Mouse (Mus musculus) central nervous system, embryonic 14 days (tissue): ENCODE data around the gene Vmn1r193. TPM values are rescaled to one million over a fixed set of nuclear protein-coding genes. Genes with fewer than 3 reads are reported as not detected.

Experiments
- polyA plus RNA-seq: library from polyadenylated mRNA; depleted of rRNA; stranded (reverse); fragments of >200 nt; gene quantifications from 2 replicates; pipeline ENCODE4 v1.2.3, GENCODE M21; 2012; rRNA removed

Vmn1r193 gene
- polyA plus RNA-seq: not detected in 2 replicates

GRCm38 (mm10) chr13:22223060-22223459, at the start of gene Vmn1r193:
Vmn1r193 (minus strand) TSS chr13:22223160.

GRCm38 (mm10) chr13:22270222-22270621, 47.3 kb upstream of the Vmn1r193 start, which contains the start of gene Vmn1r195:
Vmn1r195 (plus strand) TSS chr13:22270522.

GRCm38 (mm10) chr13:22243915-22244314, 21.0 kb upstream of the Vmn1r193 start, which contains the start of gene Vmn1r194:
Vmn1r194 (plus strand) TSS chr13:22244215.

GRCm38 (mm10) chr13:22191041-22191440, 31.9 kb downstream of the Vmn1r193 start, which contains the start of gene Vmn1r192:
Vmn1r192 (minus strand) TSS chr13:22191141.

GRCm38 (mm10) chr13:22183869-22184268, 39.1 kb downstream of the Vmn1r193 start, which contains the start of gene Vmn1r191:
Vmn1r191 (minus strand) TSS chr13:22183969.

Other genes with a start within 250 kb of the Vmn1r193 start
- gene Pom121l2, start 242.0 kb downstream of the Vmn1r193 start, polyA plus RNA-seq: not detected in 2 replicates
- gene Prss16, start 213.4 kb downstream of the Vmn1r193 start, polyA plus RNA-seq: 0.09 and 0.18 TPM in 2 replicates
- gene Hist1h2ah, start 187.6 kb downstream of the Vmn1r193 start, polyA plus RNA-seq: 2.9 and 4.5 TPM in 2 replicates
- 11.7 and 20.3 TPM in 2 replicates for gene Hist1h2bk, start 187.3 kb downstream of the Vmn1r193 start, polyA plus RNA-seq
- 26.1 and 35.7 TPM in 2 replicates for gene Hist1h4i, start 181.8 kb downstream of the Vmn1r193 start, polyA plus RNA-seq
- gene Hist1h2ag, start 180.2 kb downstream of the Vmn1r193 start, polyA plus RNA-seq: 32.8 and 39.2 TPM in 2 replicates
- gene Hist1h2bj, start 179.9 kb downstream of the Vmn1r193 start, polyA plus RNA-seq: 11.0 and 15.5 TPM in 2 replicates
- gene Vmn1r188, start 138.7 kb downstream of the Vmn1r193 start, polyA plus RNA-seq: under 0.01 TPM in 1 of 2 replicates, not detected in the other
- not detected in 2 replicates for gene Vmn1r189, start 117.3 kb downstream of the Vmn1r193 start, polyA plus RNA-seq
- not detected in 2 replicates for gene Vmn1r191, start 39.2 kb downstream of the Vmn1r193 start, polyA plus RNA-seq
- gene Vmn1r192, start 32.0 kb downstream of the Vmn1r193 start, polyA plus RNA-seq: not detected in 2 replicates
- gene Vmn1r194, start 21.1 kb upstream of the Vmn1r193 start, polyA plus RNA-seq: not detected in 2 replicates
- not detected in 2 replicates for gene Vmn1r195, start 47.4 kb upstream of the Vmn1r193 start, polyA plus RNA-seq
- gene Vmn1r196, start 66.8 kb upstream of the Vmn1r193 start, polyA plus RNA-seq: not detected in 2 replicates
- not detected in 2 replicates for gene Vmn1r197, start 101.4 kb upstream of the Vmn1r193 start, polyA plus RNA-seq
- gene Vmn1r198, start 127.2 kb upstream of the Vmn1r193 start, polyA plus RNA-seq: not detected in 2 replicates
- not detected in 2 replicates for gene Vmn1r199, start 156.7 kb upstream of the Vmn1r193 start, polyA plus RNA-seq
- not detected in 2 replicates for gene Vmn1r200, start 167.2 kb upstream of the Vmn1r193 start, polyA plus RNA-seq
- not detected in 2 replicates for gene Vmn1r201, start 248.8 kb upstream of the Vmn1r193 start, polyA plus RNA-seq